Mouse (Mus musculus) forebrain, embryonic 14.5 days (tissue): ENCODE results near the gene Stim1. TPM values are rescaled to one million over a fixed set of nuclear protein-coding genes. Genes with fewer than 3 reads are reported as not detected.
A peak's percentile ranks its signal among the peaks of the same experiment; 100 is the strongest.

Experiments
- ATAC-seq: fragments of 200-750 bp; cut with Nextera tagmentation; 2 replicates; pipeline ENCODE4 v1.8.0; 2017; ENCODE audit warnings: mild to moderate bottlenecking, moderate library complexity
- DNase-seq: peaks from one replicate; pipeline ENCODE4 v3.0.0-alpha.2; 2015; ENCODE audit warnings: low spot score
- H3K27ac ChIP-seq: fragments of 300-500 bp; sonication (generic); 2 replicates; pipeline ENCODE4 v1.5.1; 2014; ENCODE audit warnings: low read depth, mild to moderate bottlenecking, control low read depth, low read length, moderate library complexity
- H3K27me3 ChIP-seq: fragments of 300-500 bp; sonication (generic); replicated peaks from 2 replicates; pipeline ENCODE4 v1.6.1; 2014; ENCODE audit warnings: low read length, control low read depth, mixed read lengths; ENCODE audit not compliant: control insufficient read depth, insufficient read depth
- H3K36me3 ChIP-seq: fragments of 300-500 bp; sonication (generic); 2 replicates; pipeline ENCODE4 v1.6.1; 2014; ENCODE audit warnings: low read length, control low read depth; ENCODE audit not compliant: control insufficient read depth, insufficient read depth
- H3K4me1 ChIP-seq: fragments of 300-500 bp; sonication (generic); 2 replicates; pipeline ENCODE4 v1.6.1; 2014; ENCODE audit warnings: antibody characterized with exemption, low read length, control low read depth; ENCODE audit not compliant: control insufficient read depth, insufficient read depth
- H3K4me2 ChIP-seq: fragments of 300-500 bp; sonication (generic); 2 replicates; pipeline ENCODE4 v1.6.1; 2014; ENCODE audit warnings: mild to moderate bottlenecking, control low read depth, low read length
- H3K4me3 ChIP-seq: fragments of 300-500 bp; sonication (generic); 2 replicates; pipeline ENCODE4 v1.5.1; 2014; ENCODE audit warnings: low read depth, low read length, control low read depth
- H3K9ac ChIP-seq: fragments of 300-500 bp; sonication (generic); 2 replicates; pipeline ENCODE4 v1.6.1; 2014; ENCODE audit warnings: mild to moderate bottlenecking, low read length, control low read depth, moderate library complexity
- H3K9me3 ChIP-seq: fragments of 300-500 bp; sonication (generic); replicated peaks from 2 replicates; pipeline ENCODE4 v1.6.1; 2016; ENCODE audit warnings: low read length, control low read depth, mixed read lengths; ENCODE audit not compliant: control insufficient read depth
- WGBS: fragments of 180-500 bp; shearing (Covaris S2); extraction: QIAGEN DNeasy Blood & Tissue Kit; methylation state at CpG from one replicate; pipeline ENCODE4 v1.1.7; 2014; 5-methylcytosine and 5-hydroxymethylcytosine counted together
- polyA plus RNA-seq: library from polyadenylated mRNA; unstranded; fragments of >200 nt; fragmentation: Nextera tagmentation; extraction: Ambion mirVana; gene quantifications from 2 replicates; pipeline ENCODE4 v1.2.1, GENCODE M21; 2014

The Stim1 gene
- polyA plus RNA-seq, 1 experiment from 2014 or later: 6.5 TPM

DNA sequence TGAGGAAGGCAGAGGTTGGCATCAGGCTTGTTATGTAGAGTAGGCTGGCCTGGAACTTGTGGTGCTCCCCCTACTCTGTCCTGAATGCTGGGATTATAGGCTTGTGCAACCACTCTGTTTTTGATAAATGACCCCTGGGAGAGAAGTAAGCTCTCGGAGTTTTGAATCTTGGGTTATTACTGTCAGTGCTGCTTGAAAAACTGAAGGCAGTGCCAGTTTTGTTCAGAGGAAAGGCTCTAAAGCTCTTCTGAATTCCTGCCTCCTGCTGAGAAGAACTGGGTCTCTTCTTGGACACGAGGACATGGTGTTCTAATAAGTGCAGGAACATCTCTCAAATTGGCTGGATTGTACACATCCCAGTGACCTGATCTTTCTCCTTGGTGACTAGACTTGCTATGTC lies 81.1 kb downstream of the Stim1 start:
- Histone ChIP-seq H3K4me3 (no peak overlapping the region), H3K4me2 (no peak overlapping the region), H3K27ac (no peak overlapping the region), H3K27me3 (no peaks in the 10 kb centered on the region), H3K9ac (no peak overlapping the region), H3K9me3 (no peaks in the 10 kb centered on the region), H3K36me3 (no peaks in the 10 kb centered on the region), H3K4me1 (no peaks in the 10 kb centered on the region)
- no peak for DNase-seq
- WGBS: 63% methylated on average over 2 of the region's 2 CpGs
- no peak for ATAC-seq

GRCm38 (mm10) chr7:102349236-102349635 lies 81.6 kb downstream of the Stim1 start:
- DNase-seq (no peak), ATAC-seq (no peak)
- Histone ChIP-seq H3K9me3 (no peaks in the 10 kb centered on the region), H3K4me1 (no peaks in the 10 kb centered on the region), H3K36me3 (no peaks in the 10 kb centered on the region), H3K27ac (no peak overlapping the region), H3K27me3 (no peaks in the 10 kb centered on the region), H3K9ac (no peak overlapping the region), H3K4me3 (no peak overlapping the region), H3K4me2 (no peak overlapping the region)
- 93% methylated on average over 5 of the region's 5 CpGs for WGBS

GRCm38 (mm10) chr7:102353420-102353819 lies 85.8 kb downstream of the Stim1 start:
- no peak for ATAC-seq
- 42% methylated on average over 1 of the region's 1 CpGs for WGBS

GRCm38 (mm10) chr7:102358124-102358523 lies 90.5 kb downstream of the Stim1 start:
- H3K27ac ChIP-seq: no peak overlapping the region
- WGBS: 91% methylated on average over 3 of the region's 3 CpGs
- H3K9me3 ChIP-seq: no peaks in the 10 kb centered on the region
- H3K4me2 ChIP-seq: no peak overlapping the region
- DNase-seq (no peak), ATAC-seq (no peak)
- H3K4me1 ChIP-seq: no peaks in the 10 kb centered on the region
- H3K27me3 ChIP-seq: no peaks in the 10 kb centered on the region
- no peaks in the 10 kb centered on the region for H3K36me3 ChIP-seq
- H3K9ac ChIP-seq: no peak overlapping the region
- no peak overlapping the region for H3K4me3 ChIP-seq

More at GRCm38 (mm10) chr7:102353420-102353819, 85.8 kb downstream of the Stim1 start:
- Histone ChIP-seq H3K4me3 (no peak overlapping the region), H3K4me2 (no peak overlapping the region), H3K9me3 (no peaks in the 10 kb centered on the region), H3K27ac (no peak overlapping the region), H3K27me3 (no peaks in the 10 kb centered on the region), H3K4me1 (no peaks in the 10 kb centered on the region), H3K9ac (no peak overlapping the region), H3K36me3 (no peaks in the 10 kb centered on the region)
- no peak for DNase-seq

- no peak overlapping the region for H3K4me3 ChIP-seq
- H3K9ac ChIP-seq: no peak overlapping the region
- DNase-seq (no peak), ATAC-seq (no peak)
- no peaks in the 10 kb centered on the region for H3K9me3 ChIP-seq
- 63% methylated on average over 2 of the region's 2 CpGs for WGBS
- H3K4me2 ChIP-seq: no peak overlapping the region
- H3K27ac ChIP-seq: no peak overlapping the region
- no peaks in the 10 kb centered on the region for H3K36me3 ChIP-seq
- H3K4me1 ChIP-seq: no peaks in the 10 kb centered on the region
- no peaks in the 10 kb centered on the region for H3K27me3 ChIP-seq
Measured at GRCm38 (mm10) chr7:102361297-102361696, 93.7 kb downstream of the Stim1 start.

- 94% methylated on average over 1 of the region's 1 CpGs for WGBS
- Histone ChIP-seq H3K4me2 (no peak overlapping the region), H3K4me1 (no peaks in the 10 kb centered on the region), H3K4me3 (no peak overlapping the region), H3K27ac (no peak overlapping the region), H3K9ac (no peak overlapping the region), H3K9me3 (no peaks in the 10 kb centered on the region), H3K27me3 (no peaks in the 10 kb centered on the region), H3K36me3 (no peaks in the 10 kb centered on the region)
- ATAC-seq (no peak), DNase-seq (no peak)
Measured at GRCm38 (mm10) chr7:102363853-102364252, 96.2 kb downstream of the Stim1 start.

- Histone ChIP-seq H3K4me3 (no peak overlapping the region), H3K4me1 (no peaks in the 10 kb centered on the region), H3K36me3 (no peaks in the 10 kb centered on the region), H3K27me3 (no peaks in the 10 kb centered on the region), H3K27ac (0 out of 2 replicates have a peak overlapping the region, but pooled peaks have one; percentile 23), H3K9ac (no peak overlapping the region), H3K4me2 (no peak overlapping the region), H3K9me3 (no peaks in the 10 kb centered on the region)
- ATAC-seq (peak; percentile 96), DNase-seq (peak; percentile 90)
- WGBS: 26% methylated on average over 4 of the region's 4 CpGs
Measured at GRCm38 (mm10) chr7:102369661-102370060, 102.1 kb downstream of the Stim1 start.

GRCm38 (mm10) chr7:102370526-102370925 lies 102.9 kb downstream of the Stim1 start:
- H3K36me3 ChIP-seq: no peaks in the 10 kb centered on the region
- no peaks in the 10 kb centered on the region for H3K27me3 ChIP-seq
- DNase-seq (no peak), ATAC-seq (no peak)
- H3K9ac ChIP-seq: no peak overlapping the region
- no peak overlapping the region for H3K4me3 ChIP-seq
- no peaks in the 10 kb centered on the region for H3K4me1 ChIP-seq
- H3K27ac ChIP-seq: peak overlapping the region; percentile 23; the same call in 1 of the 2 replicates
- WGBS: 94% methylated on average over 5 of the region's 5 CpGs
- no peak overlapping the region for H3K4me2 ChIP-seq
- no peaks in the 10 kb centered on the region for H3K9me3 ChIP-seq

- no peaks in the 10 kb centered on the region for H3K9me3 ChIP-seq
- no peak for DNase-seq
- no peaks in the 10 kb centered on the region for H3K36me3 ChIP-seq
- H3K27ac ChIP-seq: no peak overlapping the region
- WGBS: 94% methylated on average over 3 of the region's 3 CpGs
- H3K4me1 ChIP-seq: no peaks in the 10 kb centered on the region
- no peak overlapping the region for H3K4me2 ChIP-seq
- no peak overlapping the region for H3K9ac ChIP-seq
- ATAC-seq: no peak
- H3K27me3 ChIP-seq: no peaks in the 10 kb centered on the region
- H3K4me3 ChIP-seq: no peak overlapping the region
Measured at GRCm38 (mm10) chr7:102373382-102374072, 105.9 kb downstream of the Stim1 start.
